Mouse (Mus musculus) liver, embryonic 15.5 days (tissue): Measurements from ENCODE around the gene Krt4. TPM values are rescaled to one million over a fixed set of nuclear protein-coding genes. Genes with fewer than 3 reads are reported as not detected.

Source experiments
- ATAC-seq: fragments of 200-750 bp; cut with Nextera tagmentation; 2 replicates; pipeline ENCODE4 v1.8.0; 2017; ENCODE audit warnings: moderate number of reproducible peaks, mild to moderate bottlenecking, moderate library complexity; ENCODE audit not compliant: insufficient read depth
- H3K27ac ChIP-seq: fragments of 300-500 bp; sonication (generic); replicated peaks from 2 replicates; pipeline ENCODE4 v1.5.1; 2015; ENCODE audit warnings: mild to moderate bottlenecking, inconsistent platforms
- H3K27me3 ChIP-seq: fragments of 300-500 bp; sonication (generic); 2 replicates; pipeline ENCODE4 v1.6.1; 2015; ENCODE audit warnings: mild to moderate bottlenecking, inconsistent platforms
- H3K36me3 ChIP-seq: fragments of 300-500 bp; sonication (generic); replicated peaks from 2 replicates; pipeline ENCODE4 v1.6.1; 2015; ENCODE audit warnings: moderate library complexity, mild to moderate bottlenecking, inconsistent platforms
- H3K4me1 ChIP-seq: fragments of 300-500 bp; sonication (generic); replicated peaks from 2 replicates; pipeline ENCODE4 v1.6.1; 2015; ENCODE audit warnings: inconsistent platforms
- H3K4me2 ChIP-seq: fragments of 300-500 bp; sonication (generic); 2 replicates; pipeline ENCODE4 v1.6.1; 2015; ENCODE audit warnings: moderate library complexity, mild to moderate bottlenecking, inconsistent platforms
- H3K4me3 ChIP-seq: fragments of 300-500 bp; sonication (generic); replicated peaks from 2 replicates; pipeline ENCODE4 v1.5.1; 2015; ENCODE audit warnings: mild to moderate bottlenecking, inconsistent platforms
- H3K9ac ChIP-seq: fragments of 300-500 bp; sonication (generic); 2 replicates; pipeline ENCODE4 v1.6.1; 2015; ENCODE audit warnings: moderate library complexity, mild to moderate bottlenecking, inconsistent platforms
- H3K9me3 ChIP-seq: fragments of 300-500 bp; sonication (generic); replicated peaks from 2 replicates; pipeline ENCODE4 v1.6.1; 2016; ENCODE audit warnings: inconsistent platforms
- WGBS: fragments of 180-500 bp; shearing (Covaris S2); methylation state at CpG from one replicate; pipeline ENCODE4 v1.1.7; 2015; ENCODE audit warnings: mixed read lengths; ENCODE audit not compliant: insufficient replicate concordance; 5-methylcytosine and 5-hydroxymethylcytosine counted together
- polyA plus RNA-seq: library from polyadenylated mRNA; unstranded; fragments of >200 nt; fragmentation: Nextera tagmentation; extraction: Ambion mirVana; gene quantifications from 2 replicates; pipeline ENCODE4 v1.2.1, GENCODE M21; 2015

The Krt4 gene
- polyA plus RNA-seq, 1 experiment from 2014 or later, result 0.22 TPM

DNA sequence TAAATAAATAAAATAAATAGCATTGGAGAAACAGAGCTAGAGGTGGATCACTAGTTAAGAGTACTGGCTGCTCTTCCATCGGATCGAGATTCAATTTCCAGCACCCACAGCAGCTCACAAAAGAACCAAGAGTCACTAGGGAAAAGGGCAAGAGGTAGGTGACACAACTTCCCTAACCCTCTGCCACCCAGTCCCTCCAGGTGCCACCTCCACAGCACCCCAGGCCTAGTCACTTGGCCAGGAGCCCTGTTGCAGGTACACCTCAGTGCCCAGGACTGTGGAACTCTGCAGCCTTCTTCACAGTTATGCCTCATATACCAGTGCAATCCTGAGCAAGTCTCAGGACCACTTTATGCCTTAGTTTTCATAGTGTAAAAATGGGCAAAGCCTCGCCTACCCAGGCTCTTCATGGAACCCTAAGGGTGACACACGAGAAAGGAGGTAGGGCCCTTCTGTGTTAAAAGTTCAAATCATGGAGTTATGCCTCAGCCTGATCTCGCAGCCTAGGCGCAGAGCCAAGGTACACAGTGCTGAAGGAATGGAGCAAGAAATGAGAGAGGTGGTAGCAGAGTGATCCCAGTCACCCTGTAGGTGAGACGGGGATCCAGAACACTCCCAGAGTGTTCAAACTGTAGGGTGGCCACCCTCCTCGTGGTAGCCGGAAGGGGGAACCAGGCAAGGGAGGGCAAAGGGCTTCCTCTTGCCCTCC is 14.2 kb upstream of the Krt4 start:
- no peaks in the 10 kb centered on the region for H3K36me3 ChIP-seq
- H3K9ac ChIP-seq, result no peak overlapping the region
- no peak overlapping the region for H3K4me2 ChIP-seq
- no peak for ATAC-seq
- H3K4me3 ChIP-seq, result no peak overlapping the region
- H3K9me3 ChIP-seq, result no peaks in the 10 kb centered on the region
- no peak overlapping the region for H3K27ac ChIP-seq
- 58% methylated on average over 9 of the region's 9 CpGs for WGBS
- peaks cover 4% of the 10 kb centered on the region; the same call in 1 of the 2 replicates for H3K27me3 ChIP-seq
- no peaks in the 10 kb centered on the region for H3K4me1 ChIP-seq

GRCm38 (mm10) chr15:101933024-101933423 is 8.5 kb upstream of the Krt4 start:
- Histone ChIP-seq H3K9me3 (no peaks in the 10 kb centered on the region), H3K27ac (no peak overlapping the region), H3K9ac (no peak overlapping the region), H3K36me3 (no peaks in the 10 kb centered on the region), H3K4me2 (no peak overlapping the region), H3K27me3 (peaks cover 31% of the 10 kb centered on the region), H3K4me3 (no peak overlapping the region), H3K4me1 (peaks cover 4% of the 10 kb centered on the region; the same call in 1 of the 2 replicates)
- ATAC-seq, result no peak
- WGBS, result 41% methylated on average over 6 of the region's 6 CpGs

DNA sequence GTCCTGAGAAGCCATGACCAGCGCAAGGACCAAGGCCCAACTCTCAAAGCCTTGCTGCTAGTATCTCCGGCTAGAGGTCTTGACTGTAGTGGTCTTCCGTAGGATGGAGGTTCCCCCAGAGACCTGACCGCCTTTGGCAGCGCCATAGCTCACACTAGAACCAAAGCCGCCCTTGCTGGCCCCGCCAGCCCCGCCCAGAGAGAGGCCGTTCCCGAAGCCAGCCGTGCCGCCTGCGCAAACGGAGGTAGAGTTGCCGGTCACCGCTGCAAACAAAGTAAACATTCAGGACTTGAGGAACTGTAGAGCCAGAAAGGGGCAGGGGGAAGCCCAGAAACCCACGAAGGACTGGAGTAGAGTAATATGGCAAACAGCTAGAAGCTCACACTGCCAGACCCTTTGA is 5.1 kb upstream of the Krt4 start:
- Histone ChIP-seq H3K27ac (no peak overlapping the region), H3K4me1 (peaks cover 8% of the 10 kb centered on the region; the same call in 1 of the 2 replicates), H3K36me3 (no peaks in the 10 kb centered on the region), H3K4me2 (peak overlapping the region; percentile 46), H3K9ac (no peak overlapping the region), H3K4me3 (peak overlapping the region; percentile 18; the same call in 1 of the 2 replicates), H3K27me3 (peaks cover 31% of the 10 kb centered on the region), H3K9me3 (no peaks in the 10 kb centered on the region)
- 2% methylated on average over 17 of the region's 17 CpGs for WGBS
- 0 out of 2 replicates have a peak, but pooled peaks have one; percentile 26 for ATAC-seq

DNA sequence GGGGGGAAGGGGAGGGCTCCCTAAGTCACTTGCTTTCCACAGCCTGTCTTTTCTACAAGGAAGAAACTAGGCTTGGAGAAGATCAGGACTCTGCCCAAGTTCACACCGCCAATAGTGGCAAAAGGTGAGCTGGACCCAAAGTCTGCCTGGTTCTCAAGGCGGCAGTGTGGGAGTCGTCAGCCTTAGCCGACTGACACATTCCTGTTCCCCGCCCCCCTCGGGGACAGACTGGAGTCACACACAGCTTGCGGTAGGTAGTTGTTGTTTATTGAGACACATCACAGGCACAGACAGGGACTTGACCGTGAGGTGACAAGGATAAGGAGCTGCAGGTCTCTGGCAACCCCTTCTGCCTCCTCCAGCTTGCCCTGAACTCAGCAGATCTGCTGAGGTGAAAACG is 4.6 kb upstream of the Krt4 start:
- 23% methylated on average over 9 of the region's 9 CpGs for whole genome bisulfite sequencing
- Histone ChIP-seq H3K36me3 (no peaks in the 10 kb centered on the region), H3K27ac (no peak overlapping the region), H3K27me3 (peaks cover 31% of the 10 kb centered on the region), H3K4me3 (no peak overlapping the region), H3K9ac (no peak overlapping the region), H3K4me1 (peaks cover 8% of the 10 kb centered on the region; the same call in 1 of the 2 replicates), H3K9me3 (no peaks in the 10 kb centered on the region), H3K4me2 (peak overlapping the region; percentile 46)
- ATAC-seq, result no peak

- no peak overlapping the region for H3K27ac ChIP-seq
- H3K4me2 ChIP-seq, result no peak overlapping the region
- peaks cover 12% of the 10 kb centered on the region; the same call in 1 of the 2 replicates for H3K4me1 ChIP-seq
- no peak for ATAC-seq
- no peak overlapping the region for H3K9ac ChIP-seq
- no peaks in the 10 kb centered on the region for H3K36me3 ChIP-seq
- H3K9me3 ChIP-seq, result no peaks in the 10 kb centered on the region
- 51% methylated on average over 12 of the region's 12 CpGs for WGBS
- H3K27me3 ChIP-seq, result peaks cover 31% of the 10 kb centered on the region
- H3K4me3 ChIP-seq, result no peak overlapping the region
Measured at GRCm38 (mm10) chr15:101927340-101928080, 3.0 kb upstream of the Krt4 start.

DNA sequence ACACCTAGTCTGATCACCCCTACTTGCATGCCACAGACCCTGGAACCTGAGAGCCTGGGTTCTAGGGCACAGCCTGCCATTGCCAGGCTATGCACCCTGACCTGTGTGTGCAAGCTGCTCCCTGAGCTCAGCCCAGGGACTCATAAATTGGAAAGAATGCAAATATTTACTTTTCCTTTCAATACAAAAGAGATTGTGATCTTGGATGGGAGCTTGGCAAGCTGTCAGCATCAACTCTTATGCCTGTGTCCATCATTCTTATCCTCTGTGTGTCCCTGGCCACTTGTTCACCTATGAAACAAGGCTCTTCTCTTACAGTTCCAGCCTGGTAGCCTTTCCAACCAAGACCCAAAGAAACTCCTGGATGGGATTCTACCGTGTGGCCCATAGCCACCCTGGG is 506 bp upstream of the Krt4 start:
- Histone ChIP-seq H3K9me3 (no peaks in the 10 kb centered on the region), H3K4me3 (no peak overlapping the region), H3K27me3 (peaks cover 16% of the 10 kb centered on the region), H3K9ac (no peak overlapping the region), H3K4me1 (peaks cover 11% of the 10 kb centered on the region; the same call in 1 of the 2 replicates), H3K27ac (no peak overlapping the region), H3K4me2 (no peak overlapping the region), H3K36me3 (no peaks in the 10 kb centered on the region)
- no peak for ATAC-seq
- WGBS, result 58% methylated on average over 1 of the region's 1 CpGs

DNA sequence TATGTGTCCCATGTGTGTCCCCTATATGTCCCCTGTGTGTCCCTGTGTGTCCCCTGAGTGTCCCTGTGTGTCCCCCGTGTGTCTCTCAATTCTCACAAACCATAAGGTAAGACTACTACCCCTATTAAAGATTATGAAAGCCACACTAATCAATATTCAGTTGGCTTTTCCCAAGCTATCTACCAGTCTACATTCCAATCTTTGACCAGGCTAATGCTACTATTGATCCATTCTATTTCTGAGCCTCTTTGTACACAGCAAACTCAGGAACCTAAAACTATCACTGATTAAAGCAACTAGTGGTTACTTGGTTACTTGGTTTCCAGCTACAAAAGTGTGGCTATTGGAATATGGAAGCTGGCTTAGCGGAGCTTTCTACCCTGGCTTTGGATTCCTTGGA is 2.2 kb downstream of the Krt4 start:
- H3K4me1 ChIP-seq, result 0 out of 2 replicates have a peak, but pooled peaks cover 9% of the 10 kb centered on the region
- H3K4me2 ChIP-seq, result no peak overlapping the region; the same call in 1 of the 2 replicates
- no peak overlapping the region for H3K27ac ChIP-seq
- H3K9me3 ChIP-seq, result no peaks in the 10 kb centered on the region
- H3K9ac ChIP-seq, result no peak overlapping the region; the same call in 1 of the 2 replicates
- no peak for ATAC-seq
- H3K27me3 ChIP-seq, result no peaks in the 10 kb centered on the region
- no peaks in the 10 kb centered on the region for H3K36me3 ChIP-seq
- WGBS, result 45% methylated on average over 2 of the region's 2 CpGs
- H3K4me3 ChIP-seq, result no peak overlapping the region

- Histone ChIP-seq H3K4me1 (no peaks in the 10 kb centered on the region), H3K9me3 (no peaks in the 10 kb centered on the region)
- no peak for ATAC-seq
Measured at GRCm38 (mm10) chr15:101916072-101916471, 8.5 kb downstream of the Krt4 start.

GRCm38 (mm10) chr15:101904849-101905248 is 19.7 kb downstream of the Krt4 start:
- Histone ChIP-seq H3K4me2 (no peak overlapping the region), H3K36me3 (no peaks in the 10 kb centered on the region), H3K4me3 (no peak overlapping the region), H3K9ac (no peak overlapping the region), H3K27ac (no peak overlapping the region), H3K4me1 (no peaks in the 10 kb centered on the region), H3K9me3 (no peaks in the 10 kb centered on the region), H3K27me3 (no peaks in the 10 kb centered on the region)
- no peak for ATAC-seq
- WGBS, result 63% methylated on average over 5 of the region's 5 CpGs

More at GRCm38 (mm10) chr15:101916072-101916471, 8.5 kb downstream of the Krt4 start:
- Histone ChIP-seq H3K4me2 (no peak overlapping the region), H3K27ac (no peak overlapping the region), H3K36me3 (no peaks in the 10 kb centered on the region), H3K4me3 (no peak overlapping the region), H3K27me3 (no peaks in the 10 kb centered on the region), H3K9ac (no peak overlapping the region)
- WGBS, result 40% methylated on average over 2 of the region's 2 CpGs

DNA sequence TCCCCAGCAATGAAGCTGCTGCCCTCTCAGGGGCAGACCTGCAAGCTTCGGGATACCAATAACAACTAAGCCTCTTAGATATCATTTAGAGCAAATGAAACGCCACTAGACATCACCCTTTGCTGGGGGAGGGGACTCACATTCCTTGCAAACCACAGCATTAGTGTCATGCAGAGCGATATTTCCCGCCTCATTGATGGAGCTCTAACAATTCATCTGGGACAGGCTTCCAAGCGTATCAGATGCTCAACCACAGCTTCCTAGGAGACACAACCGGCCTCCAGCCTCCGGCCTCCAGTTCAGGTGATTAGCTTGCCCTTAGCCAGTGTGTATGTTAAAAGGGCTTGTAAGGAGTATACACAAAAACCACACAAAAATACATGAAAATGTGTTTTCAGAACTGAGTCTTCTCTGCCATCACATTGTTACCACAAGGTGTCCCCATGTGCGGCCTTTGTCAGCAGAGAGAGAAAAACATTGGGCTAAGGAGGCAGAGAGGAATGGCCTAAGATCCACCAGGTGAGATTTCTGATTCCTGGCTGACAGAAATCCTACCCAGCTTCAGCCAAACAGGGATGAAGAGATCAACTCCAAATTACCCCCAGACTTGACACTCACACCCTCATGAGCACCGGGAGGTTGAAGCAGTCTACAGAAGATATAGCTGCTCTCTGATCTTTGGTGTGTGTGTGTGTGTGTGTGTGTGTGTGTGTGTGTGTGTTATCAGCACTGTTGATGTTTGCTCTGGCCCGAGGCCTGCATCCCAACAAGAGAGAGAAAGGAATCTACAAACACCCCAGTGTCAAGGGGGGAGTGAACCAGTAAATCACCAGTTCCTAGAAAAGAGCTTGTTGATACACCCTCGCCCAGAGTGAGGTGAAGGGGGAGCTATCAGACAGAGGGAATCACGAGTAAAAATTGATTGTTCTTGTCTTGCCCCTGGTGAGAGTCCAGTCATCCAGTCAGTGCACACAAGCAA is 22.1 kb downstream of the Krt4 start:
- Histone ChIP-seq H3K4me2 (no peak overlapping the region), H3K36me3 (no peaks in the 10 kb centered on the region), H3K4me1 (no peaks in the 10 kb centered on the region), H3K9me3 (no peaks in the 10 kb centered on the region), H3K4me3 (no peak overlapping the region), H3K9ac (no peak overlapping the region), H3K27me3 (no peaks in the 10 kb centered on the region), H3K27ac (no peak overlapping the region)
- WGBS, result 47% methylated on average over 12 of the region's 12 CpGs
- no peak for ATAC-seq
